Mouse (Mus musculus) stomach, postnatal 0 days (tissue): ENCODE measurements around the gene Ces2g. TPM values are rescaled to one million over a fixed set of nuclear protein-coding genes. Genes with fewer than 3 reads are reported as not detected.

Experiments
- ATAC-seq: fragments of 200-750 bp; cut with Nextera tagmentation; 2 replicates; pipeline ENCODE4 v1.8.0; 2017; ENCODE audit not compliant: low FRiP score, low TSS enrichment
- DNase-seq: peaks from one replicate; pipeline ENCODE4 v3.0.0-alpha.2; 2016; ENCODE audit warnings: low spot score
- H3K27ac ChIP-seq: fragments of 300-500 bp; sonication (generic); replicated peaks from 2 replicates; pipeline ENCODE4 v1.5.1; 2014; ENCODE audit warnings: mild to moderate bottlenecking, control low read depth
- H3K27me3 ChIP-seq: fragments of 300-500 bp; sonication (generic); 2 replicates; pipeline ENCODE4 v1.6.1; 2014; ENCODE audit warnings: low read length; ENCODE audit not compliant: control insufficient read depth, insufficient read depth
- H3K36me3 ChIP-seq: fragments of 300-500 bp; sonication (generic); 2 replicates; pipeline ENCODE4 v1.6.1; 2014; ENCODE audit warnings: low read length, mixed read lengths; ENCODE audit not compliant: control insufficient read depth, insufficient read depth
- H3K4me1 ChIP-seq: fragments of 300-500 bp; sonication (generic); replicated peaks from 2 replicates; pipeline ENCODE4 v1.6.1; 2014; ENCODE audit warnings: antibody characterized with exemption; ENCODE audit not compliant: control insufficient read depth, insufficient read depth
- H3K4me2 ChIP-seq: fragments of 300-500 bp; sonication (generic); replicated peaks from 2 replicates; pipeline ENCODE4 v1.6.1; 2014; ENCODE audit warnings: low read depth, mild to moderate bottlenecking, control low read depth, moderate library complexity
- H3K4me3 ChIP-seq: fragments of 300-500 bp; sonication (generic); 2 replicates; pipeline ENCODE4 v1.5.1; 2014; ENCODE audit warnings: low read depth, low read length, control low read depth
- H3K9ac ChIP-seq: fragments of 300-500 bp; sonication (generic); 2 replicates; pipeline ENCODE4 v1.6.1; 2014; ENCODE audit warnings: mild to moderate bottlenecking, low read length, control low read depth, mixed read lengths
- H3K9me3 ChIP-seq: fragments of 300-500 bp; sonication (generic); 2 replicates; pipeline ENCODE4 v1.6.1; 2016; ENCODE audit warnings: low read length; ENCODE audit not compliant: control insufficient read depth
- CTCF ChIP-seq: IDR thresholded peaks from 2 replicates; pipeline ENCODE4 v1.5.1; 2016; ENCODE audit warnings: antibody characterized with exemption, low read depth, mild to moderate bottlenecking, moderate library complexity
- EP300 ChIP-seq: optimal IDR thresholded peaks from 2 replicates; pipeline ENCODE3; 2016; ENCODE audit warnings: antibody characterized with exemption
- WGBS: fragments of 180-500 bp; shearing (Covaris S2); extraction: QIAGEN DNeasy Blood & Tissue Kit; methylation state at CpG from one replicate; pipeline ENCODE4 v1.1.7; 2014; 5-methylcytosine and 5-hydroxymethylcytosine counted together
- polyA plus RNA-seq: library from polyadenylated mRNA; unstranded; fragments of >200 nt; fragmentation: Nextera tagmentation; extraction: Ambion mirVana; gene quantifications from 2 replicates; pipeline ENCODE4 v1.2.1, GENCODE M21; 2015

The Ces2g gene
- polyA plus RNA-seq = 27.0 and 33.5 TPM in 2 replicates

GRCm38 (mm10) chr8:104961537-104961961 lies at the start of gene Ces2g:
Gene Ces2g (plus strand): TSS chr8:104961718.
- no peak within 1 kb of the TSS for H3K4me3 ChIP-seq
- ATAC-seq = peak; percentile 63
- H3K4me1 ChIP-seq = no peaks in the 10 kb centered on the region
- WGBS = 23% methylated on average over 5 of the region's 5 CpGs
- no peaks in the 10 kb centered on the region for H3K27me3 ChIP-seq
- no peak within 1 kb of the TSS for H3K9ac ChIP-seq
- no peak for TF ChIP-seq CTCF
- TF ChIP-seq EP300 = peak; percentile 63
- peak within 1 kb of the TSS; percentile 74 for H3K27ac ChIP-seq
- 0 out of 2 replicates have a peak within 1 kb of the TSS, but pooled peaks have one; percentile 24 for H3K4me2 ChIP-seq
- H3K9me3 ChIP-seq = no peaks in the 10 kb centered on the region
- peak; percentile 59 for DNase-seq
- H3K36me3 ChIP-seq = no peaks in the 10 kb centered on the region

- DNase-seq (no peak), ATAC-seq (no peak)
- H3K4me2 ChIP-seq = no peak within 1 kb of the TSS
- TF ChIP-seq CTCF (no peak), EP300 (no peak)
- no peaks in the 10 kb centered on the region for H3K36me3 ChIP-seq
- no peak within 1 kb of the TSS for H3K4me3 ChIP-seq
- H3K27me3 ChIP-seq = no peaks in the 10 kb centered on the region
- H3K9me3 ChIP-seq = no peaks in the 10 kb centered on the region
- H3K27ac ChIP-seq = peak within 1 kb of the TSS; percentile 30
- no peaks in the 10 kb centered on the region for H3K4me1 ChIP-seq
- 49% methylated on average over 5 of the region's 5 CpGs for WGBS
- H3K9ac ChIP-seq = no peak within 1 kb of the TSS
These were observed 35.4 kb upstream of the Ces2g start, which contains the start of gene Ces2e for GRCm38 (mm10) chr8:104925972-104926596. Gene Ces2e (plus strand): TSS chr8:104926260.

DNA sequence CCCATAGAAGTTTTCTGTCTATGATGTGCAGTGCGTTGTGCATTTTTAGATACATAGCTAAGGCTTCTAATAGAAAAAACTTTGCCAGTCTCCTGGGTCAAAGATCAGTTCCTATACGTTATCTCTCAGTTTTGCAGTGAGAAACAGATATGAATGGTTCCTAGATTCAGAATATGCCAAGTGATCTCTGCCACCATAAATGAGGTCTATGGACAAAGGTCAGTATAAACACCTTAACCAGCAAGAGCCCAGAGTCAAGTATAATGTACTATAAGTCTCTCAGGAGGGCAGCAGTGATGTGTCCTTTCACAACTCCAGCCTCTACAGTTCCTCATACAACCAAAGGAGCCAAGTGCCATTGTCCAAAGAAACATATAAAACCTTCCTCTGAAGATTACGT lies 34.2 kb upstream of the Ces2g start:
- no peak overlapping the region for H3K4me3 ChIP-seq
- H3K27ac ChIP-seq = no peak overlapping the region
- ATAC-seq = no peak
- no peak for DNase-seq
- no peaks in the 10 kb centered on the region for H3K36me3 ChIP-seq
- no peaks in the 10 kb centered on the region for H3K27me3 ChIP-seq
- no peaks in the 10 kb centered on the region for H3K4me1 ChIP-seq
- TF ChIP-seq EP300 (no peak), CTCF (no peak)
- WGBS = 79% methylated on average over 3 of the region's 3 CpGs
- no peak overlapping the region for H3K4me2 ChIP-seq
- H3K9ac ChIP-seq = no peak overlapping the region
- no peaks in the 10 kb centered on the region for H3K9me3 ChIP-seq

DNA sequence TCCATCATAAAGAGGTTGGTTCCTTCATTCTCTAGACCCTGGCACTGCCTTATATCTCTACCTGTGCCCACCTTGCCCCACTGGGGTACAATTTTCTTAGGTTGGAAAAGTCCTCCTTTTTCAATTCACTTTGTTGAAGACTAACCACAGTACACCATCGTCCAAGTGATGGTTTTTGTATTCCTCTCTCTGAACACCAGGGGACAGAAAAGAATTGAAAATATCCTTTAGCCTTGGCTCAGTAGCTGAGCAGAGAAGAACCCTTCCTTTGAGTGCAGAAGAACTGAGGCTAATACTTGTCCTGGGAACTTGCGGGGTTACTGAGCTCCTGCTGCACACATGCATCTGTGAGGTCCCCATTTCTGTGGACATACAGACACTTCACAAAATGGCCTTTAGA lies 16.9 kb upstream of the Ces2g start:
- H3K9me3 ChIP-seq = no peaks in the 10 kb centered on the region
- TF ChIP-seq CTCF (peak; percentile 64), EP300 (no peak)
- H3K4me1 ChIP-seq = no peaks in the 10 kb centered on the region
- H3K36me3 ChIP-seq = no peaks in the 10 kb centered on the region
- no peak overlapping the region for H3K4me3 ChIP-seq
- H3K27me3 ChIP-seq = no peaks in the 10 kb centered on the region
- no peak overlapping the region for H3K9ac ChIP-seq
- H3K4me2 ChIP-seq = no peak overlapping the region
- 76% methylated on average over 2 of the region's 2 CpGs for WGBS
- no peak overlapping the region for H3K27ac ChIP-seq
- ATAC-seq (no peak), DNase-seq (no peak)

DNA sequence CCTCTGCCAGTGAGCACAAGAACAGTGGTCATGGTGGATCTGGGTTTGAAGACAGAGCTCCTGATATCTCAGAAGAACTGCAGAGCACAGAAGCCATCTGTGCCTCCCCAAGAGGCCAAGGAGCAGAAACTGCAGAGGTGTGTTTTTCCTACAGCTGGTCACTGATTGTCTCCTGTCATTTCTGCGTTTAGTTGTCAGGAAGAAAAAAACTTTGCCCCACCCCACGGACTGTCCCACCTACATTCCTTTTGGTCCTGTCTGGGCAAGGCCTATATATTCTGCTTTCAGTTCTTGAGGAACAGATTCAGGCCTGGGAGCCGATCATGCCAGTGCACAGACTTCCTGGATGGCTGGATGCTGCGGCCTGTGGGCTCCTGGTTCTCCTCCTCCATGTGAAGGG lies 14.5 kb upstream of the Ces2g start, which contains the start of gene Ces2f:
Gene Ces2f (plus strand): TSS at position 301 of the 400 bp plus-strand sequence.
- H3K4me2 ChIP-seq = no peak within 1 kb of the TSS
- no peaks in the 10 kb centered on the region for H3K9me3 ChIP-seq
- no peaks in the 10 kb centered on the region for H3K27me3 ChIP-seq
- 55% methylated on average over 4 of the region's 4 CpGs for WGBS
- H3K27ac ChIP-seq = no peak within 1 kb of the TSS
- TF ChIP-seq EP300 (no peak), CTCF (no peak)
- DNase-seq (no peak), ATAC-seq (no peak)
- no peak within 1 kb of the TSS for H3K4me3 ChIP-seq
- no peaks in the 10 kb centered on the region for H3K36me3 ChIP-seq
- no peak within 1 kb of the TSS for H3K9ac ChIP-seq
- H3K4me1 ChIP-seq = no peaks in the 10 kb centered on the region

GRCm38 (mm10) chr8:104949031-104949430 lies 12.5 kb upstream of the Ces2g start:
- Histone ChIP-seq H3K4me2 (no peak overlapping the region), H3K27me3 (no peaks in the 10 kb centered on the region), H3K4me3 (no peak overlapping the region), H3K27ac (no peak overlapping the region), H3K4me1 (no peaks in the 10 kb centered on the region), H3K9me3 (no peaks in the 10 kb centered on the region), H3K9ac (no peak overlapping the region), H3K36me3 (no peaks in the 10 kb centered on the region)
- ATAC-seq = no peak
- WGBS = 71% methylated on average over 5 of the region's 5 CpGs
- TF ChIP-seq EP300 (no peak), CTCF (no peak)
- DNase-seq = no peak
